Mouse (Mus musculus) right cerebral cortex, postnatal 10 days (tissue): Measurements from ENCODE around the gene Hmbs.
A peak's percentile ranks its signal among the peaks of the same experiment; 100 is the strongest.

Experiments
- DNase-seq, 2 experiments: peaks; one replicate each; pipeline ENCODE4 v3.0.0; 2021; ENCODE audit warnings: low spot score in 2 of 2

Gene Hmbs

DNA sequence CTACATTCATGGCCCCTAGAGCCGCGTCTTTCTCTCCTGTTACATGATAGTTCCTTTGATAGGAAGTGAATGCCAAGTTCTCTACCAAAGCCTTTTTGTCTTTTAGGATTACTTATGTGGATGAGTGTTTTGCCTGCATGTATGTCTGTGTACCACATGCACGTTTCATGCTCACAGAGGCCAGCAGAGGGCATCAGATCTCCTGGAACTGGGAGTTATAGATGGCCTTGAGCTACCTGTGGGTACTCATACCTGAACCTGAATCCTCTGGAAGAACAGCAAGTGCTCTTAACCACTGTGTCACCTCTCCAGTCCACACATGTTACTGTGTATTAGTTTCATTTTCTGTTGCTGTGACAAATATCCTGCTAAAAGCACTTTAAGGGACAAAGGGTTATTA lies 51.5 kb downstream of the Hmbs start:
- DNase-seq = peak in 1 of 2 experiments; percentile 57

DNA sequence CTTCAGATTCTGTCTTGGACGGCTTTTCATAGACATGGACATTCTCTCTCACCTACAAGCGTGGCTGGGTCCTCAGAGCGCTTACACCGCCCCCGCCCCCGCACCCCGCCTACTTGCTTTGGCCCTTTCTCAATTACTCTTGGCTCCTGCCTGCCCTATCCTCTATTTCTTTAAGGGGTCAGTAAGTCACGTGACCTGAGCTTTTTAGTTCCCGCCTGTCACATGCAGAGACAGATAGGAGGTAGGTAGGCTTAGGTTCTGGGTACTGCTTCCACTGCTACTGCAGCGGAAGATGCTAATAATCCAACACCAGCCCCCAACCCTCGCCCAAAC lies 55.1 kb downstream of the Hmbs start:
- DNase-seq = no peak

DNA sequence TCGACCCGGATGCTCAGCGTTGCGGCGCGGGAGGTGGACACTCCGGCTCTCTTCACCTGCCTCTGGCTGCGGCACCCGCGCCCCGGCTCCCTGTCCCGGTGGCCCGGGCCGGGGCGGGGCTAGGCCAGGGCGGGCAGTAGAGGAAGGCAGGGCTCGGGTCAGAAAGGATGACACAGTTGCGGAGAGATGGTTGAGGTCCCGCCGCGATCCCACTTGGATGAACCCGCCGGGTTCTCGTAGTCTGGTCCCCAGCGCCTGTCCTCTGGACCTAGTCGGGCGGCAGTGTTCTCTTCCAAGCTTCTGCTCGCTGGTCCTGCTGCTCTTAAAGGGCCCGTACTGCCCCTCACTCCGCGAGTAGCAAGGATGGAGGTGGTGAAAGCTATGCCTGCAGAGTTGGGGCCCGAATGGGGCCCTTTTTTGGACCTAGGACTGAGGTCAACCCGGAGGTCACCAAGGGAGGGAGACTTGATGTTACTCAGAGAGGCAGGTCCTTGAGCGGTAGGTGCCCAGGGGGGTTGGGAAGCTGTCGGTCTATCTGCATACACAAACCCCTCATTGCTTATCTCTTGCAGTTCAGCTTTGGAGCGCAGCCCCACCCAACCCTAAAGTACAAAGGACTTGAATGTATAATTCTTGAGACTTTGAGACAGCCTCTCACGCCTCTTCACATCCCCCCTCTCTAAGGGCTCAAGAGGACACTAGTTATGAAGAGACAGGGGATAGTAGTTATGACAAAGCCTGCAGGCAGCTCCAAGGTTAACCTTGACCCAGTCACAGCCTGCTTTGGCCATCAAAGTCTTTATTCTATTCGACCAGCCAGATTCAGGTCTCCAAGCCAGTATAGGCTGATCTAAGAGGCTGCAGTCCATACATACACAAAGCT lies 55.7 kb downstream of the Hmbs start, which contains the start of gene Abcg4:
TSS of gene Abcg4 (minus strand) at position 540 of the 883 bp plus-strand sequence.
- DNase-seq = peak; percentile 69 to 73

DNA sequence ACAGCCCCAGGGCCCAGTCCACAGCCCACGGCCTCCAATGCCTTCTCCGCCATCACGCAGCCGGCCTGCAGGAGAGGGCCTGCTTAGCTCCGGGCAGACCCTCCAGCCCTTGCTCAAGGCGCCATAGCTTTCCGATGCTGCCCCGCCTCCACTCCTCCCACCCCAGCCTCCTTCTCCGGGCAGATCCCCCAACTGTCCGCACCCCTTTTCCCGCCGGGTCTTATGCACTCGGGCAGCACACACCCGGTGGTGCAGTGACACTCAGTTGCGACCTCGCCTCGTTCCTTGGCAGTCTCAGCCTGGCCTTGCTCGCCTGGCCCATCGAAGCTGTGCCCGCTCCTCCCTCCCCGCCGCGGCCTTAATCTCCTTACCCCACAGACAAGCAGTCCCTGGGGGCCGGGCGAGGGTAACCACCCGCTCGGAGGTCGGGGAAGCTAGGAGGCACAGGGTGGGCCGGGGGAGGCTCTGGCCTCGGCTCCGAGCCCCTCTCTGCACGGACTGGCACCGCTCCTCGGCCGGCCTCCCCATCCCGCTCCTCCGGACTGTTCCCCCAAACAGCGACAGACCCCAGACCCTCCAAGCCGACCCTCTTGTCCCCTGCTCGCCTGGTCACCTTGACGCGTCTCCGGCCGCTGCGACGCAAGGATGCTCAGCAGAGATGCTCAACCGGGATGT lies 56.5 kb downstream of the Hmbs start:
- DNase-seq = peak; percentile 61 to 64

DNA sequence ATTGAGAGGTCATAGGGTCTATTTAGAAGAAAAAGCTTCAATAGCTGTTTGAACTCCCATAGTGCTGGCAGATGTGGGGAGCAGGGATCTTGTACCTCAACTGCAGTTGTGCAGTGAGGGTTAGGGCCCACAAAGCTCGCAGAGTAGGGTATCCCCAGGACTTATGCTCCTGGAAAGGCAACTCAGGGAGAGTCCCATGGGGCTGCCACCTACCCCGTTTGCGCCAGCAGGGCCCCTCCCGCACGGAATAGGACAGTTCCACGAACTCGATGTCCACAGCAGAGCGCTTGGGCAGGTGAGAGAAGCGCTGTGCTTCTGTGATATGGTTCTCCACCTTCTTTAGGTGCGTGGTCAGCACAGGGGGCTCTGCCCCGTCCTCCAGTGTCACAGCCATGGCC lies 57.0 kb downstream of the Hmbs start:
- DNase-seq = no peak
